Mouse (Mus musculus): ENCODE measurements at regions not wholly inside any gene's neighbourhood (a gene's known extent, or its start where the extent isn't known, plus 50 kb on each side); places are given as distances from the start of the nearest gene placed in this dataset.

DNA sequence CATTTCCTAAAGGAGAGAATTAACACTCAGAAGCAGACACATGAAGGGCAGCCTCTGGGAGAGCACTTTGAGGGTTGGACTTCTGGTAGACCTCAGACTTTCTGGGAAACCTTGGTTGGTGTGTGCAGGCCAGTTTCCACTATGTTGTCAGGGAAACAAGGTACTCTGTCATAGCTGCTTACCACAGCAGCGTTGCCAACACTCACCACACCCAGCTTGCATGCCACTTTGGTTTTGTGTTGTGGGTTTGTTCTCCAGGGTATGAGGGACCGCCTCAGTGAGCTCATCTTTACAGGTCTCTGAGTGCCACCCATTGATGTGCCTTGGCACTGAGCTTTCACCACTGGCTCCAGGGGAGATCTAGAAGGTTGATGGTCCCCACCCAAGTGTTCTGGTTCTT lies 62.8 kb upstream of the Ywhaq start:
- no peak for DNase-seq

DNA sequence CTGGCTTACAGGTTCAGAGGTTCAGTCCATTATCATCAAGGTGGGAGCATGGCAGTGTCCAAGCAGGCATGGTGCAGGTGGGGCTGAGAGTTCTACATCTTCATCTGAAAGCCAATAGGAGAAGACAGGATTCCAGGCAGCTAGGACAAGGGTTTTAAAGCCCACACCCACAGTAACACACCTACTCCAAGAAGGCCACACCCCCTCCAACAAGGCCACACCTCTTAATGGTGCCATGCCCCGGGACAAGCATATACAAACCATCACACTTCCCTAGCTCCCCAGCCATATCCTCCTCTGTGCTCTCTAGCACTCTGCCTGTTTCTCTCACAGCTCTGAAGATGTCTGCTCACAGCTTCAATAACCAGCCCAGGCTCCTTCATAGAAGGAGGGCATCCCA lies 61.8 kb upstream of the Ywhaq start:
- DNase-seq, result no peak

DNA sequence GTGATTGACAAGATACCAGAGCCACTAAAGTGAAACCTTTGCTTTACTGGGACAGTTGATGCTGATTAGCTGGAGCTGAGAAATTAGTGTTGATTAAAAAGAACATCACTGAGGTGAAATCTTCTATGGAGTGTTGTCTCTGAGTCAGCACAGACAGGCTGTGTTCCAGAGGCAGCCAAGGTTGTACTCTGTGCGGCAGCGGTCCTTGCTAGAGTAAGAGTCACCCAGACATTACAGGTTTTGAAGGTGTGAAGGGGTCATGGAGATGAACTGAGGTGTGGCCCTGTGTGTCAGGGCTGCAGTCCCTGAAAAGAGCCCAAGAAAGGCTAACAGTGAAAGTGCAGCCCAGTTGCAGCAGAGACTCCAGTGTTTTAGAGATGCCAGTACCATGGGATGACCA lies 59.1 kb upstream of the Ywhaq start:
- DNase-seq, result no peak

DNA sequence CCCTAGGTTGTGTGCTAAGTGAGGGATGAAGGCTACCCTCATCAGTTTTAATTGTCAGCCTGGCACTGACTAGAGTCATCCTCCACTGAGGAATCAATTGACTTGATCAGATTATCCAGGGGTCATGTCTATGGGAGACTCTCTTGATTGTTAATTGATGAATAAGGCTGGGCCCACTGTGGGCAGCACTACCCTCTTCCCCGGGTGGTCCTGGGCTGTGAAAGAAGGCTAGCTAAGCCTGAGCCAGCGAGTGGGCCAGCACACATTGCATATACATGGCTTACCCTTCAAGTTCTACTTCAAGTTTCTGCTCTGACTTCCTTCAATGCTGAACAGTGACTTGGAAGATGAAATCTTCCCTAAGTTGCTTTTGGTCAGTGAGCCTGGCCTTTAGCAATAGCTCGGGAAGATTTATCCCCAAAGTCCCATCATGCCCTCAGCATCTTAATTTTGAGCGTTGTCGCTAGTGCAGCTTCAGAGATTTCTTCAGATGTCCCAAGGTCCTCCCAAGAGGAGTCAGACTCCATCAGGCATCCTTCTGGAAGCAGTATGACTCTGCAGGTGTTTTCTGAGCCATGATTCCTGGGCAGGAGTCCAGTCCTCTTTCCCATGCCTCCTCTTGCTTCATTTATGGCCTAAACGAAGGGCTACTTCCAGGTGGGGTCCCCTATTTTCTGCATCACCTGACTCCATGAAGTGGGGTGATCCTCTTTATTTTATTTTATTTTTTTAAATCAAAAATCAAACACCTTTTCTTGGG lies 55.7 kb upstream of the Ywhaq start:
- DNase-seq, result no peak

DNA sequence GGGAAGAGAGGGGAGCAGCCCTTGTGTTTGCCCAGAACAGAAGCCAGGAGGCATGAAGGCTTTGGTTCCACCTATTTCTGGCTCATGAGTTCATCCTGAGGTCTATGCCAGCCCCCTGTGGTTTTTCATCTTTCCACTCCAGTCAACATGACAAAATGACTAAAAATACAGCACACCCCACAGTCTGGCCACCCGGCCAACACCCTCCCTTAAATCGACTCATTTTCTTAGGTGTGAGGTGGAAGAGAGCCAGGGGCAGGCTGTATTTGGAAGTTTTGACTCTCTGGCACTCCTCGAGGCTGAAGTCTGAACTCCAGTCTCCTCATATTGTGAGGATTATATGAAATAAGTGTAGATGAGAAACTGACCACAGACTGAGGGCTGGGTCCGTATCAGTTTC lies 55.0 kb upstream of the Ywhaq start:
- no peak for DNase-seq

DNA sequence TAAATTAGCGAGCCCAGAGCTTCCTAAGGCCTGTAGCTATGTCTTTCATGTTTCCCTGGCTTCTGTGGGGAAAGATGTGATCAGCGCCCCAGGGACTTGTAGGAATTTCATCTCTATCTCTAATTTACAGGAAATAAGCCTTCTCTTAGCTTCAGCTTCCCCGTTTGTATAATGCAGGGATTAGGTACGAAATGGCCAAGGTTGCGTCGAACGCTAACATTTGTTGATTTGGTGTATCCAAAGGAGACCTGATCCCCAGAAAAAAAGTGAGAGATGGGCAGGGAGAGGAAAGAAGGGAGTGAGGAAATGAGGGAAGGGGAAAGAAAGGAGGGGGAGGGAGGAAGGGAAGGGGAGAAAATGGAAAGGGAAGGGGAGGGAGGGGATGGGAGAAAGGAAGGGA lies 54.5 kb upstream of the Ywhaq start:
- DNase-seq, result no peak

DNA sequence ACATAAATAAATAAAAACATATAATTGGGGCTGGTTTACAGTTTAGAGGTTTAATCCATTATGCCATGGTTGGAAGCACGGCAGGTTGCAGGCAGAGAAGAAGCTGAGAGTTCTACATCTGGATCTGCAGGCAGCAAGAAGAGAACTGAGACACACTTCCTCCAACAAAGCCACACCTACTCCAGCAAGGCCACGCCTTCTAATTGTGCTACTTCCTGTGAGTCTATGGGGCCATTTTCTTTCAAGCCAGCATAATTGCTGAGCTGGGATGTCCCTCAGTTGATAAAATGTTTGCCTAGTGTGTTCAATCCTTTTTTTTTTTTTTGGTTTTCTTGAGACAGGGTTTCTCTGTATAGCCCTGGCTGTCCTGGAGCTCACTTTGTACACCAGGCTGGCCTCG lies 52.8 kb upstream of the Ywhaq start:
- DNase-seq, result no peak

Data from thymus, postnatal 4 days (tissue).